Mouse (Mus musculus) erythroblast, embryonic 14.5 days (primary cell): ENCODE measurements around the gene Olfr1162.

Source experiments
- GATA1 ChIP-seq: IDR thresholded peaks from 2 replicates; pipeline ENCODE4 v1.6.1; 2012; ENCODE audit warnings: low read length, inconsistent platforms, mixed read lengths
- TAL1 ChIP-seq: IDR thresholded peaks from 3 replicates; pipeline ENCODE4 v1.6.1; 2012; ENCODE audit warnings: low read length, inconsistent platforms, mixed read lengths

DNA sequence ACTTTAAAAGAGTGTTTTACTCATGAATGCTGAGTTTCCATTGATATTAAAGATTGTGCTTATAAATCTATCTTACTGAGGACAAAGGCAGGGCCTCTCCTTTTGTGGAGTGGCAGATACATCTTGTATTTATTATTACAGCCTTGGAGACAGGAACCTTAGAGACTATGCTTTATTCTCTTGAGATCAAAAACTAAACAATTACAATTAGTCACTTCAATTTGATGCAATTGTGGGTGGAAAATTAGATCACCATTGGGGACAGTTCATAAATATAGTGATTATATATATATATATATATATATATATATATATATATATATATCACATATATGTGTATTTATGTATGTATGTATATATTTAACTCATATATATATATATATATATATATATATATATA is 13.3 kb downstream of the Olfr1162 start, which contains the start of gene Olfr73:
- TF ChIP-seq TAL1 (no peak), GATA1 (no peak)
